Mouse (Mus musculus): ENCODE measurements at regions not wholly inside any gene's neighbourhood (a gene's known extent, or its start where the extent isn't known, plus 50 kb on each side); places are given as distances from the start of the nearest gene placed in this dataset.

DNA sequence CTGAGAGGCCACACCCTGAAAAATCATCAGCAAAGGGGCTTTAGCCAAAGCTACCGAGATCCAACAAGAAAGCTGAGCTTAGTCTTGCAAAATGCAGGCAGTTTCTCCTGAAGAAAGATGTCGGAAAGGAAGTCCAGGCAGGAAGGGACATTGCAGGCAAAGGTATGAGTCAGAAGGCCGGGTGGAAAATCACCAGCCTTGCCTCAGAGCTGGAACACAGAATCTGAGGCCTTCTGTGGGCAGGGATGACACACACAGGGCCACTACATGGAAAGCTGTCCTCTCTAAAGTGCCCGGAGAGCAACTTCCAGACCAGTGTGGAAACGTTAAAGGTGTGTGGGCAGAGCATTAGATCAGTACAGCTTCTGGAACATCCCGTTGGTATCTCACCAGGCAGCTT is 438.5 kb downstream of the Vrk1 start:
- H3K27me3 ChIP-seq (replicated peaks; ENCODE audit: control insufficient read depth, insufficient read depth, low read length), result no peaks in the 10 kb centered on the region; the same call in 1 of the 2 replicates
- H3K4me1 ChIP-seq (replicated peaks; ENCODE audit: control insufficient read depth, insufficient read depth, low read length), result peaks cover 14% of the 10 kb centered on the region
- H3K4me2 ChIP-seq (ENCODE audit: low read length), result no peak overlapping the region
- H3K36me3 ChIP-seq (ENCODE audit: control insufficient read depth, insufficient read depth), result no peaks in the 10 kb centered on the region
- H3K9me3 ChIP-seq (ENCODE audit: control insufficient read depth, low read length), result no peaks in the 10 kb centered on the region
- 90% methylated on average over 6 of the region's 6 CpGs for WGBS
- H3K9ac ChIP-seq (replicated peaks; ENCODE audit: low read depth, low read length), result no peak overlapping the region
- no peak overlapping the region for H3K4me3 ChIP-seq (replicated peaks; ENCODE audit: low read length)
- no peak for ATAC-seq
- H3K27ac ChIP-seq (ENCODE audit: low read length), result no peak overlapping the region

DNA sequence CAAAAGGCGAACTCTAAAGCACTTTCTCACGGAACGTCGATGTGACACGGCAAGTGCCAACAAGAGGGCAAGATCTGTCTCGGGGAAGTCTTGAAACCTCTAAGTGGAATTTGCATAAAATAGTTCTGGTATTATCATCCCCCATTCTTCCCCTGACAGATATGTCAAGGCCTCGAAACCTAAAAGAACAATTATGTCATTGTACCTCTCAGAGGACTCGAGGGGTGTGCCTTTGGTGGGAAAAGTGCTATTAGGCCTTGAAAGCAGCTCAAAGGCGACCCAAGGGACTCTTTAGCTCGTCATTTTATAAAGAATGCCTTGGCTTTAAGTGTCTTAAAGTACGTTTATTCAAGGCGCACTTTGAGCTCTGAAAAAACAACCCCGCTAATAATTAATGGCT is 443.5 kb downstream of the Vrk1 start:
- no peaks in the 10 kb centered on the region for H3K36me3 ChIP-seq (ENCODE audit: control insufficient read depth, insufficient read depth)
- H3K9me3 ChIP-seq (ENCODE audit: control insufficient read depth, low read length), result no peaks in the 10 kb centered on the region
- H3K27me3 ChIP-seq (replicated peaks; ENCODE audit: control insufficient read depth, insufficient read depth, low read length), result no peaks in the 10 kb centered on the region
- WGBS, result 36% methylated on average over 13 of the region's 13 CpGs
- H3K9ac ChIP-seq (replicated peaks; ENCODE audit: low read depth, low read length), result no peak overlapping the region
- no peaks in the 10 kb centered on the region for H3K4me1 ChIP-seq (replicated peaks; ENCODE audit: control insufficient read depth, insufficient read depth, low read length)
- H3K4me3 ChIP-seq (replicated peaks; ENCODE audit: low read length), result no peak overlapping the region
- no peak overlapping the region for H3K27ac ChIP-seq (ENCODE audit: low read length)
- no peak overlapping the region for H3K4me2 ChIP-seq (ENCODE audit: low read length)
- ATAC-seq, result peak; percentile 87

DNA sequence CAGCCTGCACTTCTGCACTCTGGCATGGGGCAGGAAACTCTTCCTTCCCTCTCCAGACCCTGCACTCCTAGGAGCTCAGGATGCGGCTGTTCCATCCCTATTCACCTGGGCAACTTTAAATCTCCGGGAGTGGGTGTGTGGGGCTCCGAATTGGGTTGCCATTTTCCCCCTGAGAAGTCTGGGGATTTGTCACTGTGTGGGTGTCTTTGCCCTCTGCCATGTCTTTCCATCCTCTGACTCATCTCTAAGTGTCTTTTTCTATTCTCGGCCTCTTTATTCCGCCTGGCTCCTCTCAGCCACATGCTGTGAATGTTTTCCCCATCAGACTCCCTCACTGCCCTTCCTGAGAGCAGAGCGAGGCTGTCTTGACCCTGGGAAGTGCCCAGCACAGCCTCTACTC is 448.2 kb downstream of the Vrk1 start:
- Histone ChIP-seq H3K4me3 (replicated peaks; ENCODE audit: low read length) (no peak overlapping the region), H3K9me3 (ENCODE audit: control insufficient read depth, low read length) (no peaks in the 10 kb centered on the region), H3K4me2 (ENCODE audit: low read length) (no peak overlapping the region), H3K36me3 (ENCODE audit: control insufficient read depth, insufficient read depth) (no peaks in the 10 kb centered on the region), H3K4me1 (replicated peaks; ENCODE audit: control insufficient read depth, insufficient read depth, low read length) (no peaks in the 10 kb centered on the region), H3K27me3 (replicated peaks; ENCODE audit: control insufficient read depth, insufficient read depth, low read length) (no peaks in the 10 kb centered on the region), H3K9ac (replicated peaks; ENCODE audit: low read depth, low read length) (no peak overlapping the region), H3K27ac (ENCODE audit: low read length) (no peak overlapping the region)
- no peak for ATAC-seq
- 55% methylated on average over 6 of the region's 6 CpGs for WGBS

DNA sequence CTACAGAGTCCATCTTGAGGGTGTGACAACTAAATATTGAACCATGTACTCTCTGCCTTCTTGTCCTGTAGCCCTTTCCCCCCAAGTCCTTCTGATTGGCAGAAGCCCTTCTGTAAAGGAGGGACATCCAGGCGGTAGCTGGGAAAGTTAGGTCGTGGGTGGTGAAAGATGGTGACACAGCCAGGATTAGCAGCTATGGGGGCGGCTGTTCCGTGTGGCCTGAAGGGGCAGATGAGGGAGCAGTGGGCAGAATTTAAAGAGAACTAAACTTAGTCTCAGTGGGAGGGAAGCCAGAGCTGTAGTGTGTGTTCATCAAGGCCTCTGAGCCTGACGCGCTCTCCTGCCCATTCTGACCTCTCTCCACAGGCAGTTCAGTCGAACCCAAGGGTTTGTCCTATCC is 450.6 kb downstream of the Vrk1 start:
- Histone ChIP-seq H3K9me3 (ENCODE audit: control insufficient read depth, low read length) (no peaks in the 10 kb centered on the region), H3K27me3 (replicated peaks; ENCODE audit: control insufficient read depth, insufficient read depth, low read length) (no peaks in the 10 kb centered on the region), H3K4me2 (ENCODE audit: low read length) (no peak overlapping the region), H3K4me3 (replicated peaks; ENCODE audit: low read length) (no peak overlapping the region), H3K9ac (replicated peaks; ENCODE audit: low read depth, low read length) (no peak overlapping the region), H3K36me3 (ENCODE audit: control insufficient read depth, insufficient read depth) (no peaks in the 10 kb centered on the region), H3K27ac (ENCODE audit: low read length) (no peak overlapping the region), H3K4me1 (replicated peaks; ENCODE audit: control insufficient read depth, insufficient read depth, low read length) (no peaks in the 10 kb centered on the region)
- no peak for ATAC-seq
- 85% methylated on average over 7 of the region's 7 CpGs for WGBS

DNA sequence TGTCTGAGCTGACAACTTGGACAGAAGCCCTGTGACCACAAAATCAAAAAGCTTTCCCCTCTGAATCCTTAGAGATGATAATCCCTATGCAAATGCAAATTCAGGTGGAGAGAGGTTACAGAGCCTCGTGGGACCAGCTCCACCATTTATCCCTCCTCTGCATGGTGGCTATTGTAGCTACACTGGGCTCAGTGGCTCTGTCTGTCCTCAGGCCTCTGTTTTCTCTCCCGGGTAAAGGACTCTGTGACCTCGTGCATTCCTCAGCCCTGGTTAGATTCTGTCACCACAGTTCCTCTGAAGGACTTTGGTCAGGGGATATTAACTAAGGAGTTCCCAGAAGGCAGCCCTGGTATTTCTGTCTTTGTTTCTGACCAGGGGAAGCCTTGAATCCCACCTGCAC is 452.3 kb downstream of the Vrk1 start:
- Histone ChIP-seq H3K27ac (ENCODE audit: low read length) (no peak overlapping the region), H3K9me3 (ENCODE audit: control insufficient read depth, low read length) (no peaks in the 10 kb centered on the region), H3K9ac (replicated peaks; ENCODE audit: low read depth, low read length) (no peak overlapping the region), H3K4me2 (ENCODE audit: low read length) (no peak overlapping the region), H3K4me3 (replicated peaks; ENCODE audit: low read length) (no peak overlapping the region), H3K36me3 (ENCODE audit: control insufficient read depth, insufficient read depth) (no peaks in the 10 kb centered on the region), H3K27me3 (replicated peaks; ENCODE audit: control insufficient read depth, insufficient read depth, low read length) (no peaks in the 10 kb centered on the region), H3K4me1 (replicated peaks; ENCODE audit: control insufficient read depth, insufficient read depth, low read length) (no peaks in the 10 kb centered on the region)
- no peak for ATAC-seq
- WGBS, result 10% methylated on average over 3 of the region's 3 CpGs

DNA sequence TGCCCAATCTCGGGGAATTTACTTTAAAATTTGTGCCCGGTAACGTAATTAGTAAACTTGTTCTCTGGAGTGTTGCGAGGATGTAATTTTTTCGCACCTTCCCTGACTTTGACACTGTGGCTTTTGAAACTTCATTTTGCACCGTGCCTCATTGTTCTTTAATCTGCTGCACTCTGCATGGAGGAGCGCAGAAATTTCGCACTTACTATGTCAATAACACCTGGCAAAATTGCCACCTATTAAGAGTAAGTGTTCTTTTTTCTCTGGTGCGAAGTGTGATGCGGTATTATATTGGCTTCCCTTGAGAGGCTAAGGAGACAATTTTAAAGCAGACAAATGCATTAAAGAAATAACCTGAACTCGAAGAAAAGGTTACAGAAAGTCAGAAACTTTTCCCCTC is 454.7 kb downstream of the Vrk1 start:
- no peak overlapping the region for H3K27ac ChIP-seq (ENCODE audit: low read length)
- 41% methylated on average over 11 of the region's 11 CpGs for WGBS
- no peak for ATAC-seq

DNA sequence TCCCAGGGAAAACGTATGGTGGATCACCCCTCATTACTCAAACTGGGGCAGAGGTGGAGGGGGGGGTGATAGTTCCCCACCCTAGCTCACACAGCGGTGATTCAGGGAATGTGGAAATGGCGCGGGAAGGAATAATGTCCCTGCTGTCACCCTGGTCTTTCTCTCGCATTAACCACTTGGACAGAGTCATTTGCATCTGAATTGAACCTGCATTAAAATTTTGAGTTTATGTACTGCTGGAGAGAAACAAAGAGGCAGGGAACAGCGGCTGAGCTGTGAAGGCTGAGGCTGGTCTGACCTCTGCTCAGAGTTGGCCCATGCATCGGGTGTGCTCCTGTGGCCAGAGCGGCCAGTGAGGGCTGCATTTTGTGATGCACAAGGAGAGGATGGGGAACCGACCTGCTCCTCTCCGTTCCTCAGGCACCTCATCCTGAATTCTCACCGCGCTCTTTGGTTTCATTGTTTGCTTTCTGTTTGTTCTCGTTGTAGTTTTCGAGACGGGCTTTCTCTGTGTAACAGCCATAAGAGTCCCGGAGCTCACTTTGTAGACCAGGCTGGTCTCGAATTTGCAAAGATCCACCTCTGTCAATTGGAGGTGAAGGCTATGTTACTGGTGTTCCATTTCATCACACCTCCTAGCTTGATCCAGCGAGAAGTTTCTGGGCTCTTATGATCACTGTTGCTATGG is 458.3 kb downstream of the Vrk1 start:
- Histone ChIP-seq H3K9ac (replicated peaks; ENCODE audit: low read depth, low read length) (no peak overlapping the region; the same call in 1 of the 2 replicates), H3K4me1 (replicated peaks; ENCODE audit: control insufficient read depth, insufficient read depth, low read length) (peaks cover 13% of the 10 kb centered on the region), H3K27ac (ENCODE audit: low read length) (peak overlapping the region; percentile 54), H3K9me3 (ENCODE audit: control insufficient read depth, low read length) (no peaks in the 10 kb centered on the region), H3K36me3 (ENCODE audit: control insufficient read depth, insufficient read depth) (no peaks in the 10 kb centered on the region), H3K4me2 (ENCODE audit: low read length) (peak overlapping the region; percentile 25; the same call in 1 of the 2 replicates), H3K4me3 (replicated peaks; ENCODE audit: low read length) (no peak overlapping the region), H3K27me3 (replicated peaks; ENCODE audit: control insufficient read depth, insufficient read depth, low read length) (no peaks in the 10 kb centered on the region)
- 14% methylated on average over 18 of the region's 18 CpGs for WGBS
- peak; percentile 57 for ATAC-seq

More for the DNA sequence above, 454.7 kb downstream of the Vrk1 start:
- Histone ChIP-seq H3K9ac (replicated peaks; ENCODE audit: low read depth, low read length) (no peak overlapping the region), H3K9me3 (ENCODE audit: control insufficient read depth, low read length) (no peaks in the 10 kb centered on the region), H3K4me2 (ENCODE audit: low read length) (no peak overlapping the region), H3K4me1 (replicated peaks; ENCODE audit: control insufficient read depth, insufficient read depth, low read length) (peaks cover 13% of the 10 kb centered on the region), H3K27me3 (replicated peaks; ENCODE audit: control insufficient read depth, insufficient read depth, low read length) (no peaks in the 10 kb centered on the region), H3K36me3 (ENCODE audit: control insufficient read depth, insufficient read depth) (no peaks in the 10 kb centered on the region), H3K4me3 (replicated peaks; ENCODE audit: low read length) (no peak overlapping the region)

DNA sequence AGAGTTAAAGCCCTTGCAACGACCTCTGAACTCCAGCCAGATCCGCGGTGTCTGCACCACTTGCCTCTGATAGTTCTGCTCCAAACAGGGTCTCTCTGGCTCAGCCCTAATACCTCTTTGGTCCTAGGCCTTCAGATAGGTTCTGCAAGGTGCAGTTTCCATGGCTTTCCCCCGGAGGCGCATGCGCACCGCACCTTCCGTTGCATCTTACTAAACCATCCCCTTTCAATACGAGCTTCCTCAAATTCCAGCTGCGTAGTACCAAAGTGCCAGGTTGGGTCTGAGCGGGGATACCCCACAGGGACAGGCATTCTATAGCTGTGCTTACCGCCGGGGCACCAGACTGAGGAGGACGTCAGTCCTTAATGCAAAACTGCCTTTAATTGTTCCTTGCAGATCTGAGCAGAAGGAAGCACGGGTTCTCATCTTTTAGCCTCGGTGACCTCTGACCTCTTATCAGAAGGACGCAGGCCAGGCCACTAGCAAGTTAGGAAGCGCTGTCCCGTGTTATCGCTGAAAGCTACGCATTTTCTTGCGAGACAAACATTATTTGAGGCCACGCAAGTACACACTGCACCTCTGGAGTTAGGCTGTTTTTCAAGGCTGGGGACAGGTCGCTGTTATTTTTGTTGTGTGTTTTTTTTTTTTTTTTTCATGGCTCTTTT is 464.6 kb downstream of the Vrk1 start:
- H3K27me3 ChIP-seq (replicated peaks; ENCODE audit: control insufficient read depth, insufficient read depth, low read length), result no peaks in the 10 kb centered on the region
- 17% methylated on average over 24 of the region's 24 CpGs for WGBS
- peaks cover 37% of the 10 kb centered on the region for H3K4me1 ChIP-seq (replicated peaks; ENCODE audit: control insufficient read depth, insufficient read depth, low read length)
- H3K36me3 ChIP-seq (ENCODE audit: control insufficient read depth, insufficient read depth), result no peaks in the 10 kb centered on the region
- H3K9me3 ChIP-seq (ENCODE audit: control insufficient read depth, low read length), result no peaks in the 10 kb centered on the region
- H3K9ac ChIP-seq (replicated peaks; ENCODE audit: low read depth, low read length), result 0 out of 2 replicates have a peak overlapping the region, but pooled peaks have one; percentile 19
- H3K4me2 ChIP-seq (ENCODE audit: low read length), result peak overlapping the region; percentile 27
- ATAC-seq, result 0 out of 2 replicates have a peak, but pooled peaks have one; percentile 29
- H3K27ac ChIP-seq (ENCODE audit: low read length), result no peak overlapping the region
- no peak overlapping the region for H3K4me3 ChIP-seq (replicated peaks; ENCODE audit: low read length)

DNA sequence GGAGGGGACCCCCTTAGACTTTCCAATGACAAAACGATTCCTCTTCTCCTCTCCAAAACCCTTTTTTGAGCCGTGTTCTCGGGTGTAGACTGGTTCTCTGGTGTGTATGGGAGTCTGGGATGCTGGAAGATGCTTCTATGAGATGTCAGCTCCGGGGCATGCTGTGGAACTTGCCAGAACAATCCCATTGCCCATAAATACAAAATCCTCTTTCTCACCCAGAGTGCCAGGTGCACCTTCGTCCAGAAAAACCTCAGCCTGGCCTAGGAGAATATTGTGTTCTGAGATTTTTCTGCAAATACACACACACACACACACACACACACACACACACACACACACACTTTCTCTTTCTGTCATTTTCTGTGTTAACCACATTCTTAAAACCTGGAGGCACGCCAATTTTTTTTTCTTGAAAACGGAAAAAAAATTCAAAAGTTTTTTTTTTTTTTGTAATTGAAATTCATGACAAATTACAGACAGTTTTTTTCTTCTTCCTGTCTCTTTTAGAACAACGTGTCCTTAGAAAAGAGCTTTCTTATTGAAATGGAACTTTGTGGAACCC is 465.5 kb downstream of the Vrk1 start:
- no peak for ATAC-seq
- Histone ChIP-seq H3K4me3 (replicated peaks; ENCODE audit: low read length) (no peak overlapping the region), H3K36me3 (ENCODE audit: control insufficient read depth, insufficient read depth) (no peaks in the 10 kb centered on the region), H3K9me3 (ENCODE audit: control insufficient read depth, low read length) (no peaks in the 10 kb centered on the region), H3K9ac (replicated peaks; ENCODE audit: low read depth, low read length) (peak overlapping the region; percentile 18; the same call in 1 of the 2 replicates), H3K27me3 (replicated peaks; ENCODE audit: control insufficient read depth, insufficient read depth, low read length) (no peaks in the 10 kb centered on the region), H3K27ac (ENCODE audit: low read length) (peak overlapping the region; percentile 72), H3K4me2 (ENCODE audit: low read length) (no peak overlapping the region), H3K4me1 (replicated peaks; ENCODE audit: control insufficient read depth, insufficient read depth, low read length) (peaks cover 46% of the 10 kb centered on the region)
- WGBS, result 39% methylated on average over 8 of the region's 8 CpGs

Measured in forebrain, embryonic 16.5 days (tissue).